Mouse (Mus musculus) intestine, embryonic 14.5 days (tissue): Measurements from ENCODE around the gene Tubgcp2. TPM values are rescaled to one million over a fixed set of nuclear protein-coding genes. Genes with fewer than 3 reads are reported as not detected.

Experiments
- ATAC-seq: fragments of 200-750 bp; cut with Nextera tagmentation; replicated peaks from 2 replicates; pipeline ENCODE4 v1.8.0; 2017; ENCODE audit warnings: low read depth, moderate number of reproducible peaks, moderate TSS enrichment, moderate library complexity; ENCODE audit not compliant: low FRiP score, low TSS enrichment
- DNase-seq: peaks from one replicate; pipeline ENCODE4 v3.0.0-alpha.2; 2018; ENCODE audit warnings: low spot score
- H3K27ac ChIP-seq: fragments of 300-500 bp; sonication (generic); 2 replicates; pipeline ENCODE4 v1.5.1; 2014; ENCODE audit warnings: low read depth, mild to moderate bottlenecking, control low read depth
- H3K27me3 ChIP-seq: fragments of 300-500 bp; sonication (generic); replicated peaks from 2 replicates; pipeline ENCODE4 v1.6.1; 2014; ENCODE audit warnings: low read length, control low read depth; ENCODE audit not compliant: control insufficient read depth, insufficient read depth
- H3K36me3 ChIP-seq: fragments of 300-500 bp; sonication (generic); 2 replicates; pipeline ENCODE4 v1.6.1; 2014; ENCODE audit warnings: low read length, control low read depth; ENCODE audit not compliant: control insufficient read depth, insufficient read depth
- H3K4me1 ChIP-seq: fragments of 300-500 bp; sonication (generic); replicated peaks from 2 replicates; pipeline ENCODE4 v1.6.1; 2014; ENCODE audit warnings: low read length, control low read depth, mixed read lengths; ENCODE audit not compliant: control insufficient read depth, insufficient read depth
- H3K4me2 ChIP-seq: fragments of 300-500 bp; sonication (generic); 2 replicates; pipeline ENCODE4 v1.6.1; 2014; ENCODE audit warnings: low read length
- H3K4me3 ChIP-seq: fragments of 300-500 bp; sonication (generic); 2 replicates; pipeline ENCODE4 v1.5.1; 2014; ENCODE audit warnings: low read depth, low read length, control low read depth, mixed read lengths
- H3K9ac ChIP-seq: fragments of 300-500 bp; sonication (generic); 2 replicates; pipeline ENCODE4 v1.6.1; 2014; ENCODE audit warnings: mild to moderate bottlenecking, low read length
- H3K9me3 ChIP-seq: fragments of 300-500 bp; sonication (generic); 2 replicates; pipeline ENCODE4 v1.6.1; 2016; ENCODE audit warnings: low read length, control low read depth; ENCODE audit not compliant: control insufficient read depth
- WGBS: fragments of 180-500 bp; shearing (Covaris S2); extraction: QIAGEN DNeasy Blood & Tissue Kit; methylation state at CpG from one replicate; pipeline ENCODE4 v1.1.7; 2014; 5-methylcytosine and 5-hydroxymethylcytosine counted together
- polyA plus RNA-seq: library from polyadenylated mRNA; unstranded; fragments of >200 nt; fragmentation: Nextera tagmentation; extraction: Ambion mirVana; gene quantifications from 2 replicates; pipeline ENCODE4 v1.2.1, GENCODE M21; 2014

Gene Tubgcp2
- polyA plus RNA-seq, 1 experiment from 2014 or later, result 56.0 TPM

GRCm38 (mm10) chr7:139956658-139957057 is 79.8 kb downstream of the Tubgcp2 start:
- WGBS, result 79% methylated on average over 3 of the region's 3 CpGs
- no peaks in the 10 kb centered on the region for H3K9me3 ChIP-seq
- H3K36me3 ChIP-seq, result no peaks in the 10 kb centered on the region
- no peak overlapping the region for H3K4me2 ChIP-seq
- DNase-seq (no peak), ATAC-seq (no peak)
- H3K27ac ChIP-seq, result no peak overlapping the region
- H3K9ac ChIP-seq, result no peak overlapping the region
- H3K4me3 ChIP-seq, result no peak overlapping the region
- H3K4me1 ChIP-seq, result no peaks in the 10 kb centered on the region
- H3K27me3 ChIP-seq, result no peaks in the 10 kb centered on the region; the same call in 1 of the 2 replicates

GRCm38 (mm10) chr7:139955505-139955904 is 81.0 kb downstream of the Tubgcp2 start:
- Histone ChIP-seq H3K27me3 (no peaks in the 10 kb centered on the region; the same call in 1 of the 2 replicates), H3K4me1 (no peaks in the 10 kb centered on the region), H3K4me3 (no peak overlapping the region), H3K36me3 (no peaks in the 10 kb centered on the region), H3K27ac (no peak overlapping the region), H3K9me3 (no peaks in the 10 kb centered on the region), H3K9ac (no peak overlapping the region), H3K4me2 (no peak overlapping the region)
- WGBS, result 90% methylated on average over 4 of the region's 4 CpGs
- DNase-seq, result no peak
- ATAC-seq, result no peak

- ATAC-seq (no peak), DNase-seq (no peak)
- H3K9ac ChIP-seq, result no peak overlapping the region
- H3K9me3 ChIP-seq, result no peaks in the 10 kb centered on the region
- H3K27me3 ChIP-seq, result peaks cover 6% of the 10 kb centered on the region; the same call in 1 of the 2 replicates
- H3K27ac ChIP-seq, result no peak overlapping the region
- H3K4me1 ChIP-seq, result no peaks in the 10 kb centered on the region
- H3K36me3 ChIP-seq, result no peaks in the 10 kb centered on the region
- 71% methylated on average over 6 of the region's 6 CpGs for WGBS
- H3K4me2 ChIP-seq, result no peak overlapping the region; the same call in 1 of the 2 replicates
- no peak overlapping the region for H3K4me3 ChIP-seq
Observed at GRCm38 (mm10) chr7:139951991-139952633, 84.4 kb downstream of the Tubgcp2 start.

DNA sequence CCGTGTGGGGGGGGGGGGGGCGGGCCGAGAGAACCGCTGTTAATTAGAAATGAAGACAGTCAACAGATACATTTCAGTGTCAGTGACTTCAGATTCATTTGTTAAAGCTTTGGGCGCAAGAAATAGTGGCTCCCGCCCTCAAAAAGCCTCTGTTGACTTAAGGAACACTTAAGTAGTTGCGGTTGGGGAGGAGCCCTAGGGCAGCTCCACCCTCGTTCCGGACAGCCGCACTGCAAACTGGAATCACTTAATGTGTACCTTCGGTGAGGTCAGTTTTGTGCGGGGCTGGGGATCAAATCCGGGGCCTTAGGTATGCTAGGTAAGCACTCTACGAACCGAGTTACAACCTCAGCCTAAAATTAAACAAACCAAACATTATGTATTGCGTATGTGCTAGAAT is 85.4 kb downstream of the Tubgcp2 start:
- H3K4me1 ChIP-seq, result no peaks in the 10 kb centered on the region
- peaks cover 16% of the 10 kb centered on the region for H3K27me3 ChIP-seq
- no peaks in the 10 kb centered on the region for H3K9me3 ChIP-seq
- H3K4me3 ChIP-seq, result peak overlapping the region; percentile 64
- H3K36me3 ChIP-seq, result no peaks in the 10 kb centered on the region
- H3K27ac ChIP-seq, result no peak overlapping the region
- DNase-seq (peak; percentile 62), ATAC-seq (no peak)
- peak overlapping the region; percentile 94 for H3K4me2 ChIP-seq
- H3K9ac ChIP-seq, result peak overlapping the region; percentile 51
- 5% methylated on average over 15 of the region's 16 CpGs for WGBS

- Histone ChIP-seq H3K9ac (peak overlapping the region; percentile 51), H3K4me3 (peak overlapping the region; percentile 64), H3K27ac (peak overlapping the region; percentile 44; the same call in 1 of the 2 replicates), H3K4me1 (no peaks in the 10 kb centered on the region), H3K9me3 (no peaks in the 10 kb centered on the region), H3K4me2 (peak overlapping the region; percentile 94), H3K27me3 (peaks cover 22% of the 10 kb centered on the region), H3K36me3 (no peaks in the 10 kb centered on the region)
- peak; percentile 85 for DNase-seq
- under 1% methylated on average over 33 of the region's 33 CpGs for WGBS
- peak; percentile 73 for ATAC-seq
Observed at GRCm38 (mm10) chr7:139950283-139950971, 86.0 kb downstream of the Tubgcp2 start.

GRCm38 (mm10) chr7:139949893-139950282 is 86.6 kb downstream of the Tubgcp2 start:
- H3K36me3 ChIP-seq, result no peaks in the 10 kb centered on the region
- H3K27ac ChIP-seq, result peak overlapping the region; percentile 44; the same call in 1 of the 2 replicates
- peak overlapping the region; percentile 51 for H3K9ac ChIP-seq
- H3K4me1 ChIP-seq, result no peaks in the 10 kb centered on the region
- peak overlapping the region; percentile 64 for H3K4me3 ChIP-seq
- H3K27me3 ChIP-seq, result peaks cover 28% of the 10 kb centered on the region
- H3K9me3 ChIP-seq, result no peaks in the 10 kb centered on the region
- peak; percentile 78 for DNase-seq
- peak overlapping the region; percentile 94 for H3K4me2 ChIP-seq
- ATAC-seq, result peak; percentile 82
- 1% methylated on average over 15 of the region's 15 CpGs for WGBS

DNA sequence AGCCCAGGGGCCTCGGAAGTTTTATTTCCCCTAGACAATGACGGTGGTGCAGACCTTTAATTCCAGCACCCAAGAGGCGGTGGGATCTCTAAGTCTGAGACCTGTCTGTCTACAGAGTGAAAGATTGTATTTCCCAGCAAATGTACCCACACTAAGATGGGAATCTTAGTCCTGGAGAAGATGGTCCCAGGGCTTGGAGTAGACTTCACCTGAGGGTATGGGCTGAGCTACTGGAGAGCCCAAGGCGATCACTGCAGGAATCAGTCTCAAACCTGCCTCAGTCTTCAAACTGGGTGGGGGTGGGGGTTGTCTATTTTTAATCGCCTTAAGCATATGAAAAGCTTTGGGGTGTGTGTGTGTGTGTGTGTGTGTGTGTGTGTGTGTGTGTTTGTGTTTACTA is 90.4 kb downstream of the Tubgcp2 start:
- 37% methylated on average over 5 of the region's 5 CpGs for WGBS
- Histone ChIP-seq H3K27me3 (peaks cover 65% of the 10 kb centered on the region), H3K9me3 (no peaks in the 10 kb centered on the region)

More for the DNA sequence above, 90.4 kb downstream of the Tubgcp2 start:
- no peak for ATAC-seq
- no peak for DNase-seq
- Histone ChIP-seq H3K36me3 (no peaks in the 10 kb centered on the region), H3K4me2 (no peak overlapping the region), H3K27ac (no peak overlapping the region), H3K4me1 (0 out of 2 replicates have a peak, but pooled peaks cover 4% of the 10 kb centered on the region), H3K9ac (no peak overlapping the region), H3K4me3 (no peak overlapping the region)
